In the genomic region with DNA sequence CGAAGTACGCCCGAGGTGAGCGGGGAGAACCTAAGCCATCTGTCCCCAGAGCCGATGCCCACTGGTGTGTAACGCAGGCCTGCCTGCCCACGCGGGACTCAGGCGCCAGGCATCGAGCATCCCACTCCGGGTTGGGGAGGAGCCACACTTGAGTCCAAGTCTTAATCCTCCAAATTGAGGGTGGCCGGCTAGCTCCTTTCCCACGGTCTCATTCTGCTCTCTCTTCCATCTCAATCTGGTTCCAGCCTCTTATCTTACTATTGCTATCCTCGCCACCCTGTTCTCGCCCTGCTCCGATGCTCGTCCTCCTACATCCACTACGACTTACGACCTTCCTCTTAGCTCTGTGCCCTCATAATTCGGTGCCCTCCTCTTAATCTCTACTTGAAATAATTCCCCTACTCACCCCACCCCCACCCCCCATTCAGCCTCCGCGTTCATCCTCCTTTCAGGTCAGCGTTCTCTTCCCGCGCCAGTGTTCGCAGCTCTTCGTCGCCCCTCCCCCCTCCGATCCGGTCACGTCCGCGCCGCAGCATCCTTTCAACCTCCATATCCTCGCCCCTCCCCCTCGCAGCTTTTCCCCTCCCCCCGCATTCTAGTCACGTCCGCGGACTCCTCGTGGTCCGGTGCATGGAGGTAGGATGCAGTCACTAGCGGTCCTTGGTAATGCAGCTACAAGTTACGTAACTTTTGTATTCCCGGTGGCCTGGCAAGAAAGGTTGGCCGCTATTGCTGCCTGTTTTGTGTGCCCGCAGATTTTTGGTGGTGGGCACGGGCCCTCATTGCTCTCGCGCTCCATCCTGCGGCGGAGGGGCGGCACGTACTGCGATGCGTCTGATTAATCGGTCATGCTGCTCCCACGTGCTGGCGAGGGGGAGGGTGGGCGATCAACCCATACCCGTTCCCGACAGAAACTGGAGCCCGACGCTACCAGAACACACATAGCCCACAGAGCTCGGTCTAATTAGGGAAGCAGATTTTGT, we compare ENCODE assay signal across 8 mouse cellular contexts. TPM values are rescaled to one million over a fixed set of nuclear protein-coding genes. Genes with fewer than 3 reads are reported as not detected.
DNase-seq lines count a peak whose midpoint lies in the region; ATAC-seq and TF ChIP-seq lines count a peak whose summit lies in the region.

No protein-coding gene starts in this region.

- WGBS in heart, embryonic 13.5 days = under 1% methylated on average over 63 of the region's 65 CpGs
- under 1% methylated on average over 64 of the region's 65 CpGs for WGBS in kidney, embryonic 16.5 days
- WGBS in liver, embryonic 13.5 days (ENCODE audit: insufficient replicate concordance) = under 1% methylated on average over 65 of the region's 65 CpGs
- WGBS in stomach, embryonic 14.5 days = under 1% methylated on average over 65 of the region's 65 CpGs

- H3K36me3 ChIP-seq in C2C12 (ENCODE audit: control insufficient read depth, insufficient read depth) = peaks cover 48% of the 10 kb centered on the region
- H3K36me3 ChIP-seq in heart, embryonic 13.5 days = peaks cover 28% of the 10 kb centered on the region
- peaks cover 13% of the 10 kb centered on the region for H3K36me3 ChIP-seq in kidney, embryonic 16.5 days (ENCODE audit: insufficient read depth, low read length)
- H3K36me3 ChIP-seq in liver, embryonic 13.5 days = no peaks in the 10 kb centered on the region
- H3K36me3 ChIP-seq in stomach, embryonic 14.5 days (ENCODE audit: control insufficient read depth, insufficient read depth, low read length) = peaks cover 15% of the 10 kb centered on the region; the same call in 1 of the 2 replicates

- no peaks in the 10 kb centered on the region for H3K9me3 ChIP-seq in heart, embryonic 13.5 days
- no peaks in the 10 kb centered on the region for H3K9me3 ChIP-seq in kidney, embryonic 16.5 days (ENCODE audit: low read length)
- H3K9me3 ChIP-seq in liver, embryonic 13.5 days (replicated peaks) = no peaks in the 10 kb centered on the region
- H3K9me3 ChIP-seq in stomach, embryonic 14.5 days (ENCODE audit: control insufficient read depth, low read depth, low read length) = no peaks in the 10 kb centered on the region

- peaks cover 66% of the 10 kb centered on the region for H3K79me3 ChIP-seq in C2C12 (ENCODE audit: low read depth)

- H3K4me3 ChIP-seq in C2C12 (ENCODE audit: insufficient read depth, poor library complexity, severe bottlenecking) = peak overlapping the region; percentile 86
- peak overlapping the region; percentile 94 for H3K4me3 ChIP-seq in embryonic fibroblast, embryonic 13.5 days (ENCODE audit: insufficient read depth, low read length)
- H3K4me3 ChIP-seq in heart, embryonic 13.5 days = peak overlapping the region; percentile 88
- peak overlapping the region; percentile 77 for H3K4me3 ChIP-seq in kidney, embryonic 16.5 days (ENCODE audit: low read length)
- peak overlapping the region; percentile 69 for H3K4me3 ChIP-seq in liver, embryonic 13.5 days (replicated peaks)
- H3K4me3 ChIP-seq in stomach, embryonic 14.5 days (ENCODE audit: low read depth, low read length) = peak overlapping the region; percentile 79

- TF ChIP-seq CTCF in C2C12 (IDR thresholded peaks at IDR 0.05; ENCODE audit: control insufficient read depth, insufficient read depth, insufficient read length) = peak; percentile 62
- peak; percentile 72; the same call in 1 of the 2 replicates for TF ChIP-seq CTCF in embryonic fibroblast, embryonic 13.5 days (IDR thresholded peaks at IDR 0.05; ENCODE audit: borderline replicate concordance, insufficient read depth, low read length)

- peak; percentile 64 for TF ChIP-seq POLR2A in embryonic fibroblast, embryonic 13.5 days (IDR thresholded peaks at IDR 0.05; ENCODE audit: low read depth, low read length)

- H3ac ChIP-seq in C2C12 (ENCODE audit: control insufficient read depth, insufficient read length, low read depth) = peak overlapping the region; percentile 89

- DNase-seq in adrenal gland, postnatal 25 days = peak; percentile 81
- peak; percentile 54 for DNase-seq in liver, embryonic 13.5 days
- DNase-seq in naive thymus-derived CD4-positive, alpha-beta T cell, adult 2 months (ENCODE audit: low read depth) = peak; percentile 81

- H3K4me1 ChIP-seq in embryonic fibroblast, embryonic 13.5 days (ENCODE audit: control insufficient read depth, insufficient read depth, low read length) = peaks cover 16% of the 10 kb centered on the region
- peaks cover 59% of the 10 kb centered on the region for H3K4me1 ChIP-seq in heart, embryonic 13.5 days
- H3K4me1 ChIP-seq in kidney, embryonic 16.5 days (ENCODE audit: insufficient read depth, low read length) = peaks cover 50% of the 10 kb centered on the region
- peaks cover 84% of the 10 kb centered on the region for H3K4me1 ChIP-seq in liver, embryonic 13.5 days (replicated peaks)
- H3K4me1 ChIP-seq in stomach, embryonic 14.5 days (ENCODE audit: control insufficient read depth, insufficient read depth, low read length) = peaks cover 33% of the 10 kb centered on the region; the same call in 1 of the 2 replicates

- 0 out of 2 replicates have a peak, but pooled peaks have one; percentile 17 for ATAC-seq in heart, embryonic 13.5 days (ENCODE audit: extremely low read depth, insufficient number of reproducible peaks, low FRiP score, low TSS enrichment)
- ATAC-seq in kidney, embryonic 16.5 days (ENCODE audit: low FRiP score, low TSS enrichment) = peak; percentile 26
- ATAC-seq in liver, embryonic 13.5 days (ENCODE audit: low read depth) = peak; percentile 18
- ATAC-seq in stomach, embryonic 14.5 days (ENCODE audit: insufficient number of reproducible peaks, insufficient read depth, low FRiP score, low read depth) = peak; percentile 11; the same call in 1 of the 2 replicates

- H3K27me3 ChIP-seq in C2C12 (ENCODE audit: control insufficient read depth, insufficient read depth, insufficient read length) = no peaks in the 10 kb centered on the region
- H3K27me3 ChIP-seq in heart, embryonic 13.5 days (replicated peaks) = no peaks in the 10 kb centered on the region
- no peaks in the 10 kb centered on the region for H3K27me3 ChIP-seq in kidney, embryonic 16.5 days (ENCODE audit: insufficient read depth, low read length)
- H3K27me3 ChIP-seq in liver, embryonic 13.5 days = peaks cover 76% of the 10 kb centered on the region
- no peaks in the 10 kb centered on the region for H3K27me3 ChIP-seq in stomach, embryonic 14.5 days (ENCODE audit: control insufficient read depth, insufficient read depth, low read length)

- H3K4me2 ChIP-seq in heart, embryonic 13.5 days = peak overlapping the region; percentile 89
- peak overlapping the region; percentile 80 for H3K4me2 ChIP-seq in kidney, embryonic 16.5 days (replicated peaks; ENCODE audit: low read depth, low read length)
- peak overlapping the region; percentile 92 for H3K4me2 ChIP-seq in liver, embryonic 13.5 days
- H3K4me2 ChIP-seq in stomach, embryonic 14.5 days (replicated peaks; ENCODE audit: low read depth, low read length) = peak overlapping the region; percentile 50

- peaks cover 79% of the 10 kb centered on the region for H3K79me2 ChIP-seq in C2C12 (ENCODE audit: control insufficient read depth, insufficient read depth)

- H3K27ac ChIP-seq in embryonic fibroblast, embryonic 13.5 days (ENCODE audit: insufficient read depth, low read length) = peak overlapping the region; percentile 92
- peak overlapping the region; percentile 99 for H3K27ac ChIP-seq in heart, embryonic 13.5 days (replicated peaks)
- peak overlapping the region; percentile 96 for H3K27ac ChIP-seq in kidney, embryonic 16.5 days (ENCODE audit: low read length)
- H3K27ac ChIP-seq in liver, embryonic 13.5 days = peak overlapping the region; percentile 84
- H3K27ac ChIP-seq in stomach, embryonic 14.5 days (ENCODE audit: low read length) = peak overlapping the region; percentile 97

- peak overlapping the region; percentile 99 for H3K9ac ChIP-seq in heart, embryonic 13.5 days
- H3K9ac ChIP-seq in kidney, embryonic 16.5 days (replicated peaks; ENCODE audit: low read length) = peak overlapping the region; percentile 86
- H3K9ac ChIP-seq in liver, embryonic 13.5 days = peak overlapping the region; percentile 72
- peak overlapping the region; percentile 84 for H3K9ac ChIP-seq in stomach, embryonic 14.5 days (replicated peaks; ENCODE audit: low read depth, low read length)

TF ChIP-seq in C2C12, 6 proteins besides CTCF, POLR2A, EP300 and RAD21 (continues in another document):
- peak; percentile 84 for TF ChIP-seq MAX (IDR thresholded peaks at IDR 0.05)
- TF ChIP-seq USF1 (IDR thresholded peaks at IDR 0.05; ENCODE audit: low read depth) = peak; percentile 9
- TF ChIP-seq FOSL1 (IDR thresholded peaks at IDR 0.05; ENCODE audit: insufficient read depth, low read length, poor library complexity, severe bottlenecking) = no peak

RNA-seq across cellular contexts. Expression of a gene that starts 0.8 kb away (rescaled TPM):
- polyA plus RNA-seq in C2C12 (2012; fragmentation: generic; extraction: Trizol) = 4,379 TPM
- 706 and 770 TPM in 2 replicates for total RNA-seq in adrenal gland, postnatal 25 days (2021)
- polyA plus RNA-seq in embryonic fibroblast, embryonic 13.5 days (2011; ENCODE audit: insufficient read length, low read depth, missing spikeins) = 1,030 and 1,261 TPM in 2 replicates
- polyA plus RNA-seq in heart, embryonic 13.5 days (2015; fragmentation: Nextera tagmentation; extraction: Ambion mirVana) = 1,816 and 1,974 TPM in 2 replicates
- polyA plus RNA-seq in kidney, embryonic 16.5 days (2015; fragmentation: Nextera tagmentation; extraction: Ambion mirVana) = 1,434 and 1,451 TPM in 2 replicates
- 229 and 232 TPM in 2 replicates for polyA plus RNA-seq in liver, embryonic 13.5 days (2015; fragmentation: Nextera tagmentation; extraction: Ambion mirVana)
- 1,134 and 1,145 TPM in 2 replicates for polyA plus RNA-seq in stomach, embryonic 14.5 days (2014; fragmentation: Nextera tagmentation; extraction: Ambion mirVana)

RNA-seq across cellular contexts. Expression of a gene that starts 23.0 kb away (rescaled TPM):
- polyA plus RNA-seq in C2C12 (2012; fragmentation: generic; extraction: Trizol) = 1.8 TPM
- total RNA-seq in adrenal gland, postnatal 25 days (2021) = 0.12 and 0.24 TPM in 2 replicates
- 0.53 and 0.67 TPM in 2 replicates for polyA plus RNA-seq in embryonic fibroblast, embryonic 13.5 days (2011; ENCODE audit: insufficient read length, low read depth, missing spikeins)
- 0.24 and 0.29 TPM in 2 replicates for polyA plus RNA-seq in heart, embryonic 13.5 days (2015; fragmentation: Nextera tagmentation; extraction: Ambion mirVana)
- 1.4 and 1.5 TPM in 2 replicates for polyA plus RNA-seq in kidney, embryonic 16.5 days (2015; fragmentation: Nextera tagmentation; extraction: Ambion mirVana)
- polyA plus RNA-seq in liver, embryonic 13.5 days (2015; fragmentation: Nextera tagmentation; extraction: Ambion mirVana) = 0.05 TPM in 1 of 2 replicates, not detected in the other
- polyA plus RNA-seq in stomach, embryonic 14.5 days (2014; fragmentation: Nextera tagmentation; extraction: Ambion mirVana) = 1.1 and 1.5 TPM in 2 replicates

RNA-seq across cellular contexts. Expression of a gene that starts 39.8 kb away (rescaled TPM):
- 6.0 TPM for polyA plus RNA-seq in C2C12 (2012; fragmentation: generic; extraction: Trizol)
- total RNA-seq in adrenal gland, postnatal 25 days (2021) = 29.7 and 35.8 TPM in 2 replicates
- polyA plus RNA-seq in embryonic fibroblast, embryonic 13.5 days (2011; ENCODE audit: insufficient read length, low read depth, missing spikeins) = 30.5 and 32.4 TPM in 2 replicates
- polyA plus RNA-seq in heart, embryonic 13.5 days (2015; fragmentation: Nextera tagmentation; extraction: Ambion mirVana) = 16.6 and 18.1 TPM in 2 replicates
- 23.6 and 30.0 TPM in 2 replicates for polyA plus RNA-seq in kidney, embryonic 16.5 days (2015; fragmentation: Nextera tagmentation; extraction: Ambion mirVana)
- polyA plus RNA-seq in liver, embryonic 13.5 days (2015; fragmentation: Nextera tagmentation; extraction: Ambion mirVana) = 3.7 and 3.9 TPM in 2 replicates
- 38.9 and 39.5 TPM in 2 replicates for polyA plus RNA-seq in stomach, embryonic 14.5 days (2014; fragmentation: Nextera tagmentation; extraction: Ambion mirVana)

Comparison
In these comparisons a context has a peak if more than half of its experiments do, and no peak if none do; other contexts are left out.
1. Peak in every context shown above with its lines: DNase-seq, ATAC-seq, H3K4me3 ChIP-seq and H3K27ac ChIP-seq.